Mouse (Mus musculus) testis, adult 2 months (tissue): ENCODE measurements around the gene Kcnq4.

Experiments used
- CTCF ChIP-seq: fragments of 200-500 bp; IDR thresholded peaks from 2 replicates; pipeline ENCODE4 v1.5.1; 2012; ENCODE audit warnings: low read depth, mild to moderate bottlenecking, inconsistent platforms, low read length, moderate library complexity; ENCODE audit not compliant: control insufficient read depth, insufficient read depth, insufficient replicate concordance
- POLR2A ChIP-seq: fragments of 200-500 bp; IDR thresholded peaks from 2 replicates; pipeline ENCODE4 v1.6.1; 2012; ENCODE audit warnings: low read depth, mild to moderate bottlenecking, inconsistent platforms, low read length, moderate library complexity; ENCODE audit not compliant: control insufficient read depth

DNA sequence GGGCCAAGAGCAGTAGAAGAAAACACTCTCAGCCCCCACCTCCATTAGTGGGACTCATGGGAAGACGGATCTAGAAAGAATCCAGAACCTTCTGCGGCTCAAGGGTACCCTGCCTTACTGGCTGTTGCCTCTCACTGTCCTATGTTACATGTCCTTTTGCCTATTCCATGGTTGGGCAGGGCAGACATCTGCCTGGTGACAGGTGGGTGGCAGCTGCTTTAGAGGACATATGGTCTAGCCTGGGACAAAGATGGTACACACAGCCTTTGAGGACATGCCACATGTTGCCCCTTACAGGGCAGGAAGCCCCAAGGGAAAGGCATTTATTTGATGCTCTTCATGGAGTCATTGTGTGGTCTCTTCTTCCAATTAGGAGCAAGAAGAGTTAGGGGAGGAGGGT is 45.9 kb downstream of the Kcnq4 start:
- TF ChIP-seq CTCF, result no peak
- no peak for TF ChIP-seq POLR2A
